Comparison of ENCODE assay signal across 25 mouse cellular contexts in the genomic region with DNA sequence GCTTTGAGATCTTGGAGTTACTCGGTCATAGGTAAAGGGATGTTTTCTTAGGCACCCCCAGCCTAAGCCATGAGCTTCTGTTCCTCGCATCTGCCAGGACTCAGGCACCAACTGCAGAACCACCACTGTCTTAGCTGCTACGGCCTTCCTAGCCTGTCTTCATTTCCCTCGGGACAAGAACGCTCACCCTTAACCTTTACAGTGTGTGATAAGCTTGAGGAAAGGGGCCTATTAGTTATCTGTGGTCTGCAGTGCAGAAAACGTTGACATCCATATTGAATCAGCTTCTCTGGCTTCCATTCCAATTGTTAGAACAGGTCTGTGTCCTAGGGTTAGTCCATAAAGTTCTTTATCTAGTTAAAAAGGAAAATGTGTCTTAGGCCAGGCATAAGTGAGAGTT. TPM values are rescaled to one million over a fixed set of nuclear protein-coding genes. Genes with fewer than 3 reads are reported as not detected.
DNase-seq lines count a peak whose midpoint lies in the region; ATAC-seq lines count a peak whose summit lies in the region.
"Had no signal": no experiment of that assay in that cellular context is flagged by ENCODE, and none has a peak within 500 bp of the region (broad histone marks: within the 10 kb centered on the region; RNA-seq: fewer than 3 reads in every experiment).

No protein-coding gene starts in this region.

- peak; percentile 77 for ATAC-seq in liver, embryonic 11.5 days (replicated peaks; ENCODE audit: low FRiP score)
- peak; percentile 78 for ATAC-seq in liver, embryonic 12.5 days
- ATAC-seq in liver, embryonic 16.5 days (ENCODE audit: low read depth), result peak; percentile 58
- ATAC-seq: activated CD4-positive, CD25-positive, alpha-beta regulatory T cell, adult 4 months; CD4-positive, CD25-positive, alpha-beta regulatory T cell, adult 4 months; forebrain, embryonic 14.5 days; Patski had no signal

- H3K36me3 ChIP-seq in liver, embryonic 11.5 days (ENCODE audit: control insufficient read depth, insufficient read depth, low read length), result no peaks in the 10 kb centered on the region; the same call in 1 of the 2 replicates
- H3K36me3 ChIP-seq in liver, embryonic 12.5 days, result peaks cover 12% of the 10 kb centered on the region
- no peaks in the 10 kb centered on the region for H3K36me3 ChIP-seq in liver, embryonic 16.5 days (ENCODE audit: control insufficient read depth, insufficient read depth)
- H3K36me3 ChIP-seq: embryonic facial prominence, embryonic 15.5 days; G1E; heart, embryonic 15.5 days had no signal

- H3K9ac ChIP-seq in liver, embryonic 11.5 days (ENCODE audit: low read depth, low read length), result no peak overlapping the region
- no peak overlapping the region for H3K9ac ChIP-seq in liver, embryonic 12.5 days
- H3K9ac ChIP-seq in liver, embryonic 16.5 days (ENCODE audit: low read depth, low read length), result no peak overlapping the region
- H3K9ac ChIP-seq: embryonic facial prominence, embryonic 15.5 days; heart, embryonic 15.5 days; hindbrain, embryonic 15.5 days had no signal

- H3K4me3 ChIP-seq in liver, embryonic 11.5 days (ENCODE audit: low read depth, low read length), result no peak overlapping the region
- no peak overlapping the region for H3K4me3 ChIP-seq in liver, embryonic 12.5 days
- no peak overlapping the region for H3K4me3 ChIP-seq in liver, embryonic 16.5 days (ENCODE audit: low read depth, low read length)
- H3K4me3 ChIP-seq: embryonic facial prominence, embryonic 15.5 days; erythroblast, embryonic 14.5 days; forebrain, embryonic 10.5 days; heart, embryonic 15.5 days; hindbrain, embryonic 15.5 days had no signal

- peak overlapping the region; percentile 73 for H3K27ac ChIP-seq in liver, embryonic 11.5 days (ENCODE audit: low read depth, low read length)
- peak overlapping the region; percentile 53; the same call in 1 of the 2 replicates for H3K27ac ChIP-seq in liver, embryonic 12.5 days
- H3K27ac ChIP-seq in liver, embryonic 16.5 days (ENCODE audit: low read length), result peak overlapping the region; percentile 17; the same call in 1 of the 2 replicates
- H3K27ac ChIP-seq: embryonic facial prominence, embryonic 15.5 days; forebrain, embryonic 10.5 days; heart, embryonic 15.5 days; hindbrain, embryonic 15.5 days had no signal

- DNase-seq in liver, embryonic 11.5 days (ENCODE audit: low spot score), result no peak
- no peak for DNase-seq in liver
- no peak for DNase-seq in adrenal gland, postnatal 25 days
- no peak for DNase-seq in Muller cell, postnatal 12 days (ENCODE audit: inconsistent ontology term)
- no peak for DNase-seq in frontal cortex, postnatal 25 days (ENCODE audit: low spot score in 2 of 2)
- DNase-seq: B cell, adult 2 months; cerebellum, adult 2 months; cerebellum, postnatal 10 days; embryo, embryonic 11 days; gastrocnemius, postnatal 10 days; heart, adult 18-20 months; heart, postnatal 14 days had no signal

- peaks cover 37% of the 10 kb centered on the region for H3K4me1 ChIP-seq in liver, embryonic 11.5 days (replicated peaks; ENCODE audit: control insufficient read depth, insufficient read depth, low read length)
- peaks cover 59% of the 10 kb centered on the region for H3K4me1 ChIP-seq in liver, embryonic 12.5 days
- peaks cover 28% of the 10 kb centered on the region for H3K4me1 ChIP-seq in liver, embryonic 16.5 days (ENCODE audit: control insufficient read depth, low read depth, low read length)

- H3K4me2 ChIP-seq in liver, embryonic 11.5 days, result peak overlapping the region; percentile 42; the same call in 1 of the 2 replicates
- peak overlapping the region; percentile 33 for H3K4me2 ChIP-seq in liver, embryonic 12.5 days
- no peak overlapping the region for H3K4me2 ChIP-seq in liver, embryonic 16.5 days (ENCODE audit: low read depth, low read length)
- H3K4me2 ChIP-seq: embryonic facial prominence, embryonic 15.5 days; heart, embryonic 11.5 days; heart, embryonic 15.5 days; hindbrain, embryonic 15.5 days had no signal

- H3K9me3 ChIP-seq in liver, embryonic 11.5 days (ENCODE audit: control insufficient read depth, low read length), result no peaks in the 10 kb centered on the region
- H3K9me3 ChIP-seq in liver, embryonic 12.5 days (replicated peaks), result no peaks in the 10 kb centered on the region
- no peaks in the 10 kb centered on the region for H3K9me3 ChIP-seq in liver, embryonic 16.5 days (replicated peaks; ENCODE audit: control insufficient read depth, low read length)
- H3K9me3 ChIP-seq: embryonic facial prominence, embryonic 15.5 days; forebrain, embryonic 10.5 days; heart, embryonic 15.5 days; hindbrain, embryonic 15.5 days had no signal

- WGBS in liver, embryonic 11.5 days, result 30% methylated on average over 6 of the region's 6 CpGs
- 17% methylated on average over 6 of the region's 6 CpGs for WGBS in liver, embryonic 12.5 days (ENCODE audit: insufficient replicate concordance)
- WGBS in liver, embryonic 16.5 days (ENCODE audit: insufficient replicate concordance), result 25% methylated on average over 6 of the region's 6 CpGs

- H3K27me3 ChIP-seq in liver, embryonic 11.5 days (replicated peaks; ENCODE audit: control insufficient read depth, insufficient read depth, low read length), result no peaks in the 10 kb centered on the region
- no peaks in the 10 kb centered on the region for H3K27me3 ChIP-seq in liver, embryonic 12.5 days (replicated peaks)
- no peaks in the 10 kb centered on the region for H3K27me3 ChIP-seq in liver, embryonic 16.5 days (ENCODE audit: control insufficient read depth, insufficient read depth, low read depth, low read length)
- H3K27me3 ChIP-seq: embryonic facial prominence, embryonic 15.5 days; hindbrain, embryonic 15.5 days; Patski had no signal

RNA-seq across cellular contexts. Expression of a gene that starts 37.4 kb away (rescaled TPM):
- polyA plus RNA-seq in liver, embryonic 11.5 days (2014; fragmentation: Nextera tagmentation; extraction: Ambion mirVana), result 18.0 and 21.4 TPM in 2 replicates
- polyA plus RNA-seq in liver, embryonic 12.5 days (2016; fragmentation: Nextera tagmentation; extraction: Ambion mirVana), result 14.5 and 15.4 TPM in 2 replicates
- 7.2 and 8.0 TPM in 2 replicates for polyA plus RNA-seq in liver, embryonic 16.5 days (2015; fragmentation: Nextera tagmentation; extraction: Ambion mirVana)
- total RNA-seq in adrenal gland, postnatal 25 days (2021), result 99.7 and 124 TPM in 2 replicates
- polyA plus RNA-seq: G1E had no signal

Comparison
In these comparisons a context has a peak if more than half of its experiments do, and no peak if none do; other contexts are left out.
1. H3K27ac ChIP-seq: peak in every context shown above with its lines; median percentile 73 in liver, embryonic 11.5 days; 53 in liver, embryonic 12.5 days; 17 in liver, embryonic 16.5 days.